9 mouse cellular contexts compared by ENCODE assay signal in genomic region chr2:73528516-73529355, GRCm38 (mm10). TPM values are rescaled to one million over a fixed set of nuclear protein-coding genes. Genes with fewer than 3 reads are reported as not detected.
A peak's percentile ranks its signal among the peaks of the same experiment; 100 is the strongest.
DNase-seq lines count a peak whose midpoint lies in the region; ATAC-seq and TF ChIP-seq lines count a peak whose summit lies in the region.
"Had no signal": no experiment of that assay in that cellular context is flagged by ENCODE, and none has a peak within 500 bp of the region (broad histone marks: within the 10 kb centered on the region; RNA-seq: fewer than 3 reads in every experiment).

No protein-coding gene starts in this region.

- H3K27ac ChIP-seq in forebrain, embryonic 15.5 days (replicated peaks) = no peak overlapping the region
- H3K27ac ChIP-seq in intestine, postnatal 0 days (ENCODE audit: low read depth, low read length) = peak overlapping the region; percentile 94

- H3K36me3 ChIP-seq in forebrain, embryonic 15.5 days = no peaks in the 10 kb centered on the region
- H3K36me3 ChIP-seq in intestine, postnatal 0 days (ENCODE audit: control insufficient read depth, insufficient read depth) = no peaks in the 10 kb centered on the region; the same call in 1 of the 2 replicates
- H3K36me3 ChIP-seq in megakaryocyte, embryonic 14.5 days (replicated peaks; ENCODE audit: low read length) = peaks cover 42% of the 10 kb centered on the region

- no peak for TF ChIP-seq CTCF in intestine, postnatal 0 days (IDR thresholded peaks at IDR 0.05; ENCODE audit: low read depth)

- peak; percentile 29 for DNase-seq in left cerebral cortex, postnatal 4 days
- no peak for DNase-seq in left cerebral cortex, postnatal 25 days (ENCODE audit: low spot score in 2 of 2)
- peak; percentile 22 for DNase-seq in adipocyte (ENCODE audit: low spot score)
- DNase-seq in right cerebral cortex, adult 2 months (ENCODE audit: low spot score in 2 of 2) = no peak
- DNase-seq in left cerebral cortex, postnatal 36 days (ENCODE audit: low spot score in 2 of 2) = no peak

- peaks cover 3% of the 10 kb centered on the region; the same call in 1 of the 2 replicates for H3K27me3 ChIP-seq in forebrain, embryonic 15.5 days
- no peaks in the 10 kb centered on the region for H3K27me3 ChIP-seq in intestine, postnatal 0 days (replicated peaks; ENCODE audit: control insufficient read depth, insufficient read depth, low read length)
- H3K27me3 ChIP-seq in megakaryocyte, embryonic 14.5 days (replicated peaks) = no peaks in the 10 kb centered on the region

- WGBS in forebrain, embryonic 15.5 days = 2% methylated on average over 59 of the region's 59 CpGs
- under 1% methylated on average over 51 of the region's 59 CpGs for WGBS in intestine, postnatal 0 days

- intact Hi-C loops in left cerebral cortex, postnatal 4 days (cut with DNase I) = no loop called here
- intact Hi-C loops in left cerebral cortex, postnatal 25 days (cut with DNase I) = no loop called here
- intact Hi-C loops in left cerebral cortex, postnatal 36 days (cut with DNase I) = no loop called here

- peaks cover 12% of the 10 kb centered on the region for H3K4me1 ChIP-seq in forebrain, embryonic 15.5 days
- 0 out of 2 replicates have a peak, but pooled peaks cover 14% of the 10 kb centered on the region for H3K4me1 ChIP-seq in intestine, postnatal 0 days (replicated peaks; ENCODE audit: control insufficient read depth, insufficient read depth, low read length)
- H3K4me1 ChIP-seq in megakaryocyte, embryonic 14.5 days = peaks cover 87% of the 10 kb centered on the region

- H3K9me3 ChIP-seq in forebrain, embryonic 15.5 days = no peaks in the 10 kb centered on the region
- H3K9me3 ChIP-seq in intestine, postnatal 0 days (ENCODE audit: control insufficient read depth) = no peaks in the 10 kb centered on the region
- no peaks in the 10 kb centered on the region for H3K9me3 ChIP-seq in megakaryocyte, embryonic 14.5 days

- H3K9ac ChIP-seq in forebrain, embryonic 15.5 days (replicated peaks) = peak overlapping the region; percentile 65
- peak overlapping the region; percentile 89 for H3K9ac ChIP-seq in intestine, postnatal 0 days (ENCODE audit: low read depth, low read length)

- ATAC-seq in forebrain, embryonic 15.5 days (replicated peaks) = peak; percentile 81
- ATAC-seq in intestine, postnatal 0 days = peak; percentile 61

- H3K4me2 ChIP-seq in forebrain, embryonic 15.5 days (replicated peaks) = peak overlapping the region; percentile 92
- peak overlapping the region; percentile 90 for H3K4me2 ChIP-seq in intestine, postnatal 0 days (replicated peaks; ENCODE audit: low read depth)

- peak overlapping the region; percentile 66 for H3K4me3 ChIP-seq in forebrain, embryonic 15.5 days
- H3K4me3 ChIP-seq in intestine, postnatal 0 days (ENCODE audit: low read depth, low read length) = peak overlapping the region; percentile 81
- peak overlapping the region; percentile 93 for H3K4me3 ChIP-seq in megakaryocyte, embryonic 14.5 days (replicated peaks)

RNA-seq across cellular contexts. Expression of gene Wipf1, which starts 0.8 kb away (rescaled TPM):
- total RNA-seq in left cerebral cortex, postnatal 4 days (2021) = 1 to 10 TPM; 6.7 to 6.9 TPM
- 1 to 10 TPM; 7.0 to 8.4 TPM for total RNA-seq in left cerebral cortex, postnatal 25 days (2021)
- 1.9 and 2.1 TPM in 2 replicates for polyA plus RNA-seq in forebrain, embryonic 15.5 days (2015; fragmentation: Nextera tagmentation; extraction: Ambion mirVana)
- 9.9 and 10.3 TPM in 2 replicates for polyA plus RNA-seq in intestine, postnatal 0 days (2015; fragmentation: Nextera tagmentation; extraction: Ambion mirVana)
- polyA plus RNA-seq in megakaryocyte, embryonic 14.5 days (2012; ENCODE audit: insufficient read depth, low replicate concordance) = 310 and 704 TPM in 2 replicates
- 1 to 10 TPM; 7.7 to 8.2 TPM for total RNA-seq in left cerebral cortex, postnatal 36 days (2021)

RNA-seq across cellular contexts. Expression of gene Chrna1, which starts 51.4 kb away (rescaled TPM):
- total RNA-seq in left cerebral cortex, postnatal 4 days (2021) = under 1 TPM; 0.08 to 0.12 TPM
- total RNA-seq in left cerebral cortex, postnatal 25 days (2021) = under 1 TPM in 1 of 2 experiments, not detected in 1; 0.18 TPM
- polyA plus RNA-seq in forebrain, embryonic 15.5 days (2015; fragmentation: Nextera tagmentation; extraction: Ambion mirVana) = 0.11 TPM in 2 replicates
- 0.08 and 0.12 TPM in 2 replicates for polyA plus RNA-seq in intestine, postnatal 0 days (2015; fragmentation: Nextera tagmentation; extraction: Ambion mirVana)
- not detected in 2 replicates for polyA plus RNA-seq in megakaryocyte, embryonic 14.5 days (2012; ENCODE audit: insufficient read depth, low replicate concordance)
- total RNA-seq in left cerebral cortex, postnatal 36 days (2021) = under 1 TPM; 0.09 to 0.10 TPM
- total RNA-seq: neutrophil, adult 5-6 weeks had no signal

Comparison
In these comparisons a context has a peak if more than half of its experiments do, and no peak if none do; other contexts are left out.
1. DNase-seq: peak in left cerebral cortex, postnatal 4 days (single experiment) and adipocyte (single experiment); none in left cerebral cortex, postnatal 25 days (0 of 2), right cerebral cortex, adult 2 months (0 of 2) and left cerebral cortex, postnatal 36 days (0 of 2).
2. Peak in every context shown above with its lines, with median percentiles within 50 percentile points of each other: H3K4me3 ChIP-seq.